Mouse (Mus musculus) adrenal gland, adult 2 months (tissue): ENCODE results near the gene Zdhhc11. TPM values are rescaled to one million over a fixed set of nuclear protein-coding genes. Genes with fewer than 3 reads are reported as not detected.
"Not testable (repeated sequence)": the region's sequence is repeated elsewhere in the genome, so short reads cannot be mapped to it uniquely, and the experiment has no call there.

Experiments used
- DNase-seq: peaks from one replicate; pipeline ENCODE4 v3.0.0; 2021
- microRNA-seq, 2 experiments: library from miRNA; unstranded; fragments of <30 nt; microRNA quantifications; one replicate each; pipeline ENCODE4 v1.2.0; 2021
- polyA plus RNA-seq: library from polyadenylated mRNA; depleted of rRNA; stranded (reverse); fragments of >200 nt; gene quantifications from 2 replicates; pipeline ENCODE4 v1.2.3, GENCODE M21; 2012; rRNA removed
- total RNA-seq, 2 experiments: library from RNA; stranded (reverse); gene quantifications; 2 replicates each; pipeline ENCODE4 v1.2.3; 2021

Zdhhc11 gene
- total and polyA plus RNA-seq, 3 experiments: not detected

DNA sequence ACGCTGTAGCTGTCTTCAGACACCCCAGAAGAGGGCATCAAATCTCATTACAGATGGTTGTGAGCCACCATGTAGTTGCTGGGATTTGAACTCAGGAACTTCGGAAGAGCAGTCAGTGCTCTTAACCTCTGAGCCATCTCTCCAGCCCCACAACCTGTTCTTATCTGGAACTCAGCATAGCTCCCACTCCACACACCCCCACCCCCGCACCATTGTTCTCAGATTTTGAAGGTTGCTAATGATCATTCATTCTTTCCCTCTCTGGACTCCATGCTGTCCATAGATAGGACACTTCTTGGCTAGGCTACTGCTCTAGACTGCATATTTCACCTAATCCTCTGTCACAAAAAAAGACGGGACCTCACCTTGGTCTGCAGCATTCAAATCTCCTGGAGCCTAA lies 43.2 kb downstream of the Zdhhc11 start:
- not testable (repeated sequence) for DNase-seq

DNA sequence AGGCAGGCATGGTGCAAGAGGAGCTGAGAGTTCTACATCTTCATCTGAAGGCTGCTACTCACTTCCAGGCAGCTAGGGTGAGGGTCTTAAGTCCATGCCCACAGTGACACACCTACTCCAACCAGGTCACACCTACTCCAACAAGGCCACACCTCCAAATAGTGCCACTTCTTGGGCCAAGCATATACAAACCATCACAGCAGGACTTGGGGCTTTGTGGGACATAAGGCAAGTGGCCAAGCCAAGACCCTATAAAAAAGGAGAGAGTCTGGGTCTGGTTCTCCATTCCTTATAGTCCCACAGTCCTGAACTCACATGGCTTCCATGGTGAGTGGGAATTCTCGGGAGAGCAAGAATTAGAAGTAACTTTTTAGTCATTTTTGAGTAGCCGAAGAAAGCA lies 44.6 kb downstream of the Zdhhc11 start:
- not testable (repeated sequence) for DNase-seq

DNA sequence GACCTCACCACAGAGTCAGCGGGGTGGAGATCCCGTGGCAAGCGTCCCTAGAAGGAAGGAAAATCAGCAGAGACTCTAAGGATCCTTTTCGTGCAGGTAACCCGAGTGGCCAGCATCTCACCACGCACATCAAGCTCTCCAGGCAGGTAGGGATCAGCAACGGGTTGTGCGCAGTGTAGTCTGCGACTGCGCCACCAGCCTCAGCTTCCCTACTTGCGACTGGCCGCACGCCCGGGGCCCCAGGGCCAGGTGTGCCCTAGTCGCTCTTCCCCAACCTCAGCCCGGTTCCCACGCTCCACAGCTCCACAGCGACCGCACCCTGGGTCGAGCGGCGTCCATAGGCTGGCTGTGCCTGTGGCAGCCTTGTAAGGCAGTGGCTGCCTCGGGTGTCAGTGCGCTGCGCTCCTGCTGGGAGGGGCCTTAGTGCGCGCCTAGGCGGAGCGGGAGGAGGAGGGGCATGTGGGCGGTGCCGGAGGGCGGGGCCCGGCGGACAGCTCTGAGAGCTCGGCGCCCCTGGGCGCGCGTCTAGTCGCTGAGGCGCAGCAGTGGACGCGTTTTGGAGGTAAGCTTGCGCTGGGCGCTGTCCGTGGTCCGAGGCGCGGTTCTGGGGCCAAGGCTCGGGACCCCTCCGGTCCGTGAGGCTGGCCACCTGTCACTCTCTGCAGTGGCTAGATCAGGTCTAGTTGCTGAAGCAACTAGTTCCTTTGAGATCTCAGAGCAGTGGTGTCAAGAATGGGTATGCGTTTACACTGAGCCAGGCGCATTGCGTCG lies 45.5 kb downstream of the Zdhhc11 start, which contains the start of gene Tppp:
Gene Tppp, plus strand, starts transcription at position 460 of the 771 bp plus-strand sequence.
- peak; percentile 98 for DNase-seq

DNA sequence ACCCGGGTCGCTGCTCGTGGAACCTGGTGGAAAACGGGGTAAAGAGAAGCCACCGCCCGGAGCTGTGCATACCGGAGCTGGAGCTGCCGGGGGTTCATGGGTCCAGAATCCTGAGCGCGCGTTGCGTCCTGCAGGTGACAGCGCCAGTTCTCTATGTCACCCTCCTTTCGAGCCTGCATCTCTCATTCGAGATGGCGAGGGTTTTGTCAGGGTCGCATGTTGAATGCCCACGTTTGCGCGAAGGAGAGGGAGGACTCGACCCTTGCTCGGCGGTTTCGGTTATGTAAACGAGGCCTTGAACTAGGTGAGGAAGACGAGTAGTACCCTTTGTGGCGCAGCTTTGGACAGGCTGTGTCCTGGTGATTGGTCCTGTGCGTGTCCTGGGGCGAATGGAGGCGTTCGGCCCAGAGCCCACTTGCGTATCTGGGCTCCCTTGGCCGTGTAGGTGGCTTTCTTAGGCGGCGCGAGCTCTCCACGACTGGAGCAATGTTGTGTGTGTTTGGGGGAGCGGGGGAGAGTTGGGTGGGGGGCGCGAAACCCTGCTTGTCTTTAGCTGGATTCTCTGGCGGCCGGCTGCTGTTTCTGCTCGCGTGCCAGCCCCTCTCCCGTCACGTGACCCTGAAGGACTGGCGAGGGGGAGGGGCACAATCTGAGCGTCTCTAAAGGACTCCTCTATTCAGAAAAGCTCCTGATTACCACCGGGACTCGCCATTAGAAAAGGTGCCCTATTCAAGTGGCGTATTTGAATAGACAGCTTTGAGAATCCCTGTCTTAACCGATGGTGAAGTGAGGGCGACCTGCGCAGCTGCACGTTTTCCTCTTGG lies 46.4 kb downstream of the Zdhhc11 start:
- peak; percentile 81 for DNase-seq

DNA sequence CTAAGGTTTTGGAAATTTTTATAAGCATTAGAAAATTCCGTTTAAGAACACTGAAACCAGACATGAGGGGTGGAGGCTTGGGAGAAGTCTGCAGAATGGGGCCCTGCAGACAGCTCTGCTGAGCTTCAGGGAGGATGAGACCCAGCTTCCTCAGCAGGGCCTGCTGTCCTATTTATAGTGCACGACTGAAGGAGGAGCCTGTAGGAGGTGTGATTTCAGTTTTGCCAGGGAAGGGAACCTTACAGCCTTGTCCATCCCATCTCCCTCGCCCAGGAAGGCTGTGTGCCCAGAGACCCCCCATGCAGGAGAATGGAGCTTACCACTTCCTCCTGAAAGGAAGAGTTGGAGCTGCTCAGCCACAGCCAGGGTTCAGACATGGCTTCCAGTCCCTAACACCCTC lies 47.0 kb downstream of the Zdhhc11 start:
- DNase-seq: no peak

DNA sequence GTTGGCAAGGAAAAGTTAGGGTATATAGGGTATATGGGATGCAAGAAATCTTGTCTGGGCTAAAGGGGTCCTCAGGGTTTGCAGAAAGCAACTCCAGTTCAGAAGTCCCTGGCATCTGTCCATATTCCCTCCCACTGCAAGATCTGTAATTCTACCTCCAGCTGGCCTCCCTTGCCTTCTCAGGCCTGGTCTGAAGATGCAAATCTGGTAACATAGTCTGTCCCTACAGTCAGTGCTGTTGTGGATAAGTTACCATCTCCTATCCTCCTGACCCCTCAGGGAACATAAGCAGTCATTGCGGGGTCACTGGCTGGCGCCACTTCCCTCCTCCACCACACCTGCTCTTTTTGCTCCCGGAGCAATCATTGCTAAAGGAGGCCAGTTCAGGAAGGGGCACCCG lies 52.3 kb downstream of the Zdhhc11 start:
- DNase-seq: no peak

DNA sequence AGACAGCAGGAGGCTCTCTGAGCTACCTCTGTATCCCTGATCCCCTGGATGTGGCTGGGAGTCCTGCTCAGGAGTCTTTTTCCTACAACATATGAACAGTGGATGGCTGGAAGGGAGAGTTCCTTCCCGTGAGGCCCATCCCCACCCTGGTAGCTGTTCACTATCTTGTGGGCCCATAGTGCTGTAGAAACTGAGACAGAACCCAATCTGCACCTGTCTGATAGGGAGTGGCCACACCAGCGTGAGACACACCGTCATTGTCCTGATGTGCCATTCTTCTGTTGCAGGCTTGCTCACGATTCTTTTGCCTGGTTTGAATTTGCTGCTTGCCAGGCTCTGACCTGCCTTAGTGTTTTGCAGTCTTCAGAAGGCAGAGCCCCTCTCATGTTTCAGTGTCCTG lies 53.8 kb downstream of the Zdhhc11 start:
- no peak for DNase-seq

DNA sequence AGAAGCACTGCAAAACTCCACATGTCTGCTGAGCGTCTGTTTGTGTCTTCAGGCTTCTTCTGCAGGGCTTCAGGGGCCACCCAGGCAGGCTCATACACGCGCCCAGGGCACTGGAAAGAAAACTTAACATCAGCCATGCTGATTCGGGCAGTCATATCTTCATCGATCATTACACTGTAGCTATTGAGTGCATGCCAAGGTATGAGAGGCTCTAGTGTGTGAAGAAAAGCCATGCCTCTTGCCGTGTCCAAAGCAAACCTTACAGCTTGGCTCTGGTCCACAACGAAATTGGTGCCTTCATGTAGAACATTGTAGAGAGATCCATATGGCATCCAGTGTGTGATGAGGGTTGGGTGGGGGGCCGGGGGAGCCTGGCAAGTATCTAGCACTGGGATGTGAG lies 55.4 kb downstream of the Zdhhc11 start:
- DNase-seq: not testable (repeated sequence)

DNA sequence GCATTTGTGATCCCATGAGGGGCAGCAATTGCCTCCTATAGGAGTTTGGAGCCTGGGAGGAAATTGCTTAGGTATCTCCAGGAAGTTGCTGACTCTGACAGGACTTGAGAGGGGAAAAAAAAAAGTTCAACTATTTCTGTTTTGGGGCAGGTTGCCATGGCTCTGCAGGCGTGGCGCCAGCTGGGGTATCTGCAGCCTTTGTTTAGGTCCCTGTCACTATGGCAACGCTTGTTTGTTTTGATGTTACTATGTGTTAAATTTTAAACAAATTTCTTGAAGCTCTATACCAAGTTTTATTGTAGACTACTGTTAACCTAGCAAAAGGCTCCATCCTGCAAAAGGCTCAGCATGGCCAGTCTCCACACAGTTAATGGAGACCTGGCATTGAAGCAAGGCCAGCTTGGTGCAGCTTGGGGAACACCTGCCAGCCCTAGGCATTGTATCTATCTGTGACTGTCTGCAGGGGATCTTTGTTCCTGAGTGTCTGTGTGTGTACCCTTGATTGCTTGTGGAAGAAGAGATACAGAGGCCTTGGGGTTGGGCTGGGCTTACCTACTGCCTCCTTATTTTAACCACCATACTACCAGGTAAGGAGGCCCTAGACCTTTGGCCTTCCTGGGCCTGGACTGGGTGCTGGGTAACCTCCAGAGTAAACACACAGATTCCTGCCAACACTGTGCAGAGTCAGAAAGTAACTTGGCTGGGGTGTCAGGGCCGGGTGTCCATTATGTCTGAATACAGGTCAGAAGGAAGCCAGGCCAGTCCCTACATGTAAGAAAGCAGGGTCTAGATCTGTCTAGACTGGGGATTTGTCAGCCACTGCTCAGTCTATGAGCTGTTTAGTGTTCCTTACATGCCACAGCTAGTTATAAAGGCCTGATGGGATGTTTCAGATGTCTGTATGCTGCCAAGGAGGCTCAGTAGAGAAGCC lies 61.8 kb downstream of the Zdhhc11 start:
- peak; percentile 62 for DNase-seq

DNA sequence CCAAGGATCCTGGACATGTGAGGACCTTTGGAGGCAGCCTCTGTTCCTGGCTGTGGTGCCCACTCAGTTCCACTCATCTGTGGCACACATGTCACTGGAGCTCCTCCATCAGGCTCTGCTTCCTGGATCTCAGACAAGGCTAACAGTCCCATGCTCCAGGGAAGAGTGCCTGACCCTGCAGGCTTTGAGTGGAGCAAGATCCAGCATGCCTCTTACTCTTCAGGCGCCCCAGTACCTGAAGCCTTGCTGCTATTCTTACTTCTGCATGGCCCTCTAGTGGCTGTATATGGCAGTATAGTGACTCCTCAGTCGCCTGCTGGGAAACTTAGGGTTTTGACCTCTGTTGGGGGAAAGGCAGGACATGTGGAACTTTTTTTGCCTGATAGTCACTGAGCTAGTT lies 62.6 kb downstream of the Zdhhc11 start:
- peak; percentile 40 for DNase-seq

DNA sequence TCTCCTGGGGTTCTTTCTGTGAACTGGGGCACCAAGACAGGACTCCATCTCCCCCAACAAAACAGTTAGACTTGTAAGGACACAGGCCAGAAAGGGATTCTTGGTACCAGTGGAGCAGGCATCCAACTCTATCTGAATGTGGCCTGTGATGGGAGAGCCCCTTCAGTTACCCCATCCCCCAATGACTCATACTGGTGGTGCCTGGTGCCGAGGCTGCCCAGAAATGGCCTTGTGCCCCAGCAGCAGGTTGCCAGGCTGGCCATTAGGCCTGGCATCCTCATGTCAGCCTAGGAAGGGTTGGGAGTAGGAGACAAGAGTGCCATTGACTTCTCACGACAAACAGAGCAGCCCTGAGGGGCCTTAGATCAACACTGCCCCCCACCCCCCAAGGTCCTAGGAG lies 64.5 kb downstream of the Zdhhc11 start:
- DNase-seq: no peak

DNA sequence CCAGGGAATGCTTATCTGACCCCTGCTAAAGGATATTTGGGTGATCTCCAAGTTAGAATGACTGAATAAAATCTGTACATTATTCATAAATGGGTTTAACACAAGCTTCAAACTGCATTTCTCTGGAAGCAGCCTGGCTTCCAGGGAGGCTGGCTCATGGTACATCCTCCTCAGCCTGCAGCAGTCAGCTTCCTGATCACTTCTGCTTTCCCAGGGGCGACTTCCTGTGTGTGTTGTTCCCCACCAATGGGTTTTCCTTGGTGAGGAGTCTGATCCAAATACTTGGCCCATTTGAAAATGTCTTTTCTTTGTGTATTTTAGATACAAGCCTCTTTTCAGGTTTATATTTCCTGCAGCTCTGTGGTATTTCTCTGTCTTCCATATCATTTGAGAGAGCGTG lies 65.4 kb downstream of the Zdhhc11 start:
- no peak for DNase-seq

DNA sequence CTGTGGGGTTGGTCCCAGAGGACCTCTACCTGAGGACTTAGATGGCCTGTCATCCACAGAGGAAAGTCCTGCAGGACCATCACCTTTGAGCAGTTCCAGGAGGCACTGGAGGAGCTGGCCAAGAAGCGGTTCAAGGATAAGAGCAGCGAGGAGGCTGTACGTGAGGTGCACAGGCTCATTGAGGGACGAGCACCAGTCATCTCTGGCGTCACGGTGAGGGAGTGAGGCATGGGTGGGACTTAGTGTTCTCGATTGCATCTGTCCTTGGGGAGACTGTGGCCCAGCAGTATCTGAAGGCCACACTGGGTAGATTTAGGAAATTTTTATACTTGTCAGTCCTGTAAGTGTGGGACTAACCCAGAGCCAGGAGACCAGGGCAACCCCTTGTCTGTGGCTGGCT lies 67.0 kb downstream of the Zdhhc11 start:
- DNase-seq: peak; percentile 73

DNA sequence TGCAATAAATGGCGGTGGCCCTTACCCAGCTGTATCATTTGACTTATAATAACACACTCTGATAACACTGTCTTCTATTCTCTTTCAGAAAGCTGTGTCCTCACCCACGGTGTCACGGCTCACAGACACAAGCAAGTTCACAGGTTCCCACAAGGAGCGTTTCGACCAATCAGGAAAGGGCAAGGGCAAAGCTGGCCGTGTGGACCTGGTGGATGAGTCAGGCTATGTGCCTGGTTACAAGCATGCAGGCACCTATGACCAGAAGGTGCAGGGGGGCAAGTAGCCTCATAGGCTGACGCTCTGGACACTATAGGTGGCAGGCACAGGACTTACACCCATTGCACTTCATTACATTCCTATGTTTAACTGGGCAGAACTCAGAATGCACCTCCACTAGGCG lies 67.5 kb downstream of the Zdhhc11 start:
- peak; percentile 49 for DNase-seq

DNA sequence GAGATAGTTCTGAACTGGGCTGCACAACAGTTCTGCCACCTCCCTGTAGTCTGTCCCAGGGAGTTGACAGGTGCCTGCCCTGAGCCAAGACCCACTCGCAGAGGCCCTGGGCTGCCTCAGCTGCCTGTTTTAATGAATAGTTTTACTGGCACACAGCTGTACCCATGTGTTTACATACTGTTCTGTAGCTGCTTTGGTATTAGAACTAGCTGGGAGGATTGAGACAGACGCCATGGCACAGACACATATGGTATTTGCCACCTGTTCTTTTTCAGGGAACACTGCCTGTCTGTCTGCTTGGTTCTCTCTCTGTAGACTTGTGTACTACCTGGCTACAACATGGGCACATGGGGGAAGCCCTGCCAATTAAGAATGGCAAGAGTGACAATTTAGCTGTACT lies 71.1 kb downstream of the Zdhhc11 start:
- no peak for DNase-seq

DNA sequence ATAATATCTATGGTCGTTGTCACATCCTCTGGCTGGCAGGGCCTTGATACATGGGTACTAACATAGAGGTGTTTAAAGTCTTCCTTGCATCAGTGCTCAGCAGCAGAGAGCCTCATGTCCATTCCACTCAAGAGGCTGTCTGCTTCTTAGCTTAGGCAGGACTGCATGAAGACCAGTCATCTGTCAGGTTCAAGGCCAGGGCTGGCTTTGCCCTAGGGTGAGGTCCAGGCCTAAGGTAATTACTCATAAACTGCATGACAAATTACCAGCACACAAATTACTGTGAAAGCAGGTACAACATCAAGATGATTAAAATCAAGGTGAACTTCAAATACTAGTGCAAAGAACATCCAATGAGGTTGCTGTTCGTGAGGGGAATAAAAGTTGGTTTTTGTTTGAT lies 72.1 kb downstream of the Zdhhc11 start:
- DNase-seq: peak; percentile 81

DNA sequence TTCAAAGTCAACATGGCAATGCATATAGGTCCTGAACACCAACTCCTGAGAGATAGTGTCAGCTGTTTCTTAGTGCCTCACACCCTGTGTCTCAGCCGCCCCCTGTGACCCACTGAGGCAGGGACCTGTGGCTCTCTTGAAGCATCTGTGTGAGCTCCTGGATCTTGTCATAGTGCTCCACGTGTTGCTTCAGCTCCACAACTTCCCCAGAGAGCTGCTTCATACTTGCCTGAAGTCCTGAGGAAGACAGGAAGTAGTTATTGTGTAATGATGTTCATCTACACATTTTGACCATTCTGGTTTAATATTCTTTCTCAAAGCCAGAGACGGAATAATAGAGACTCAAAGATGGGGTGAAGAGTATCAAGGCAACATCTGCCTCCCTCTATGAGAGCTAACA lies 76.3 kb downstream of the Zdhhc11 start:
- no peak for DNase-seq

Small RNAs within 50 kb of the gene (microRNA-seq; reads per million reads assigned to microRNA genes)
- 0 reads per million in 2 experiments for gene Gm25197

Other genes starting within 250 kb of the Zdhhc11 start
- gene Slc12a7, start 230.8 kb upstream of the Zdhhc11 start, total RNA-seq: 10 to 100 TPM; 29.3 to 49.3 TPM
- gene Slc12a7, start 230.8 kb upstream of the Zdhhc11 start, polyA plus RNA-seq: 50.5 and 57.0 TPM in 2 replicates
- 1 to 10 TPM; 1.4 to 2.8 TPM for gene Nkd2, start 116.2 kb upstream of the Zdhhc11 start, total RNA-seq
- 1.8 and 3.7 TPM in 2 replicates for gene Nkd2, start 116.2 kb upstream of the Zdhhc11 start, polyA plus RNA-seq
- gene Trip13, start 26.1 kb upstream of the Zdhhc11 start, total RNA-seq: 1 to 10 TPM in 1 of 2 experiments, under 1 TPM in 1; 0.69 to 2.2 TPM
- 0.12 TPM in 1 of 2 replicates, not detected in the other for gene Trip13, start 26.1 kb upstream of the Zdhhc11 start, polyA plus RNA-seq
- 10 to 100 TPM; 28.7 to 29.1 TPM for gene Brd9, start 26.0 kb upstream of the Zdhhc11 start, total RNA-seq
- 16.4 and 16.8 TPM in 2 replicates for gene Brd9, start 26.0 kb upstream of the Zdhhc11 start, polyA plus RNA-seq
- 10 to 100 TPM in 1 of 2 experiments, 1 to 10 TPM in 1; 9.3 to 15.7 TPM for gene Tppp, start 45.6 kb downstream of the Zdhhc11 start, total RNA-seq
- 2.9 and 4.9 TPM in 2 replicates for gene Tppp, start 45.6 kb downstream of the Zdhhc11 start, polyA plus RNA-seq
- gene Cep72, start 98.4 kb downstream of the Zdhhc11 start, total RNA-seq: 1 to 10 TPM; 4.2 to 4.5 TPM
- gene Cep72, start 98.4 kb downstream of the Zdhhc11 start, polyA plus RNA-seq: 1.1 and 1.4 TPM in 2 replicates
- under 1 TPM; 0.35 to 0.55 TPM for gene Slc9a3, start 157.6 kb downstream of the Zdhhc11 start, total RNA-seq
- 0.03 and 0.10 TPM in 2 replicates for gene Slc9a3, start 157.6 kb downstream of the Zdhhc11 start, polyA plus RNA-seq
- gene Exoc3, start 244.9 kb downstream of the Zdhhc11 start, total RNA-seq: 10 to 100 TPM; 54.2 to 69.9 TPM
- gene Exoc3, start 244.9 kb downstream of the Zdhhc11 start, polyA plus RNA-seq: 30.0 and 40.0 TPM in 2 replicates